Mouse (Mus musculus) sigmoid colon, adult 10 weeks (tissue): ENCODE data around the gene Tmem87b. TPM values are rescaled to one million over a fixed set of nuclear protein-coding genes. Genes with fewer than 3 reads are reported as not detected.

Experiments
- polyA plus RNA-seq: library from polyadenylated mRNA; stranded (reverse); fragments of 350-450 nt; fragmentation: Illumina TruSeq; extraction: RNeasy Lipid Tissue Mini Kit (QIAGEN cat#74804); gene quantifications from one replicate; pipeline ENCODE4 v1.2.3, GENCODE M21; 2014; ENCODE audit warnings: low read depth, low replicate concordance

Tmem87b gene
- 156 TPM for polyA plus RNA-seq

GRCm38 (mm10) chr2:128817786-128818681, at the start of gene Tmem87b:
Gene Tmem87b (plus strand): TSS chr2:128818118.

DNA sequence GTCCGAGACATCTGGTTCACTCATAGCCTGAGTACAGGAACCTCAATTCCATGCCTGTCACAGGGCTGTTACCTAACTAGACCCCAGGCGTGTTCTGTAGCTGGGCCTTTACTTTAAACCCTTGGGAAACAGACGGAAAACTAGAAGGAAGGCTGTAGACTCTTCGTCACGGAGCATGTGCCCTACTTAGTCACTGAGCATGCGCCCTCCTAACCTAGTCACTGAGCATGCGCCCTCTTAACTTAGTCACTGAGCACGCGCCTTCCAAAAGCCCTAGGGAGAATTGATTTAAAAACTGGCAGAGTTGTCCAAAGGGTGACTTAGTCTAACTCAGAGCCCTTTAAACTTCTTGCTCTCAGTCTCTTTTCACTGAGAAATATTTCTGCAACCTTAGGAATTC, 44.7 kb downstream of the Tmem87b start, which contains the start of gene Fbln7:
TSS of gene Fbln7 (plus strand) at position 346 of the 400 bp plus-strand sequence.

Other genes with a start within 250 kb of the Tmem87b start
- gene Spdye4c, start 226.9 kb upstream of the Tmem87b start, polyA plus RNA-seq, result not detected
- 92.1 TPM for gene Anapc1, start 130.7 kb upstream of the Tmem87b start, polyA plus RNA-seq
- gene Mertk, start 119.2 kb upstream of the Tmem87b start, polyA plus RNA-seq, result 56.7 TPM
- gene Fbln7, start 44.9 kb downstream of the Tmem87b start, polyA plus RNA-seq, result 1.1 TPM
- gene Zc3h8, start 126.0 kb downstream of the Tmem87b start, polyA plus RNA-seq, result 8.1 TPM
- gene Zc3h6, start 149.3 kb downstream of the Tmem87b start, polyA plus RNA-seq, result 12.9 TPM
- gene Gm10762, start 149.6 kb downstream of the Tmem87b start, polyA plus RNA-seq, result 4.4 TPM
- not detected for gene Vinac1, start 230.1 kb downstream of the Tmem87b start, polyA plus RNA-seq
- 7.0 TPM for gene Ttl, start 247.8 kb downstream of the Tmem87b start, polyA plus RNA-seq